Mouse (Mus musculus): Measurements from ENCODE around the gene Prkar2b.
A peak's percentile ranks its signal among the peaks of the same experiment; 100 is the strongest.

The Prkar2b gene

GRCm38 (mm10) chr12:31926661-31927061 is 134.4 kb downstream of the Prkar2b start:
- peak; percentile 30 to 49 for DNase-seq (ENCODE audit: low spot score in 2 of 2)

DNA sequence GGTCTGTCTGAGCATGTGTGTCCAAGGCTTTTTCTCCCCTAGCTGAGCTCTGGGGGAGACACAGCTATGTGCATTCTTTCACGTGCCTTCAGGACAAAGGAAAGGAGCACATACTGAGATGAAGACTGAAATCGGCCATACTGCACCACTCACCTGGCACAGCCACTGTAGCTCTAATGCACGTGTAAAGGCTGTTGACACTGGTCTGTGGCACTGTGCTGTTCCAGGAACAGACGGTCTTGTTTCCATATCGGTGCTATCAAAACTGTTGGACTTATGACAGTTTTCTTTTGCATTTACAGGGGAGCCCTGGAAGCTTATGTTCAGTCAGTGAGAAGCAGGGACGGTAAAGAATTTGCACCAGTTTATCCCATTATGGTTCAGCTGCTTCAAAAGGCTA is 135.8 kb downstream of the Prkar2b start:
- DNase-seq (ENCODE audit: low spot score in 2 of 2) = no peak

DNA sequence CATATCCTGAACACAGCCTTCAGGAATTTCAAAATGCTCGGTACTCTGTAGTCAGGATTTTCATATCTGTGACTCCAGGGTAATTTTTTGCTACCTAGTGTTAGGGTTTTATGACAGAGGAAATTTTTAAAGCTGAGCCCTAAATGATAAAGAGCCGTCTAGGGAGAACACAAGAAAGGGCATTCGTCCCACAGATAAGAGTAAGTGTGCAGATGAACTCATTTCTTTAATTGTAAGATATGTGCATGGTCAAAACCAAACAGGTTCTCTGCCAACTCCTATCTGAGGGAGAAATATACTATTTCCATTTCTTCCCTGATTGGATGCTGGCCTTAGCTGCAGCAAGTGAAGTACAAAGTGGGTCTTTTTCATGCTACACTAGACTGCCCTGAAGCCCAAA is 137.0 kb downstream of the Prkar2b start:
- no peak for DNase-seq (ENCODE audit: low spot score in 2 of 2)

GRCm38 (mm10) chr12:31920464-31921405 is 140.4 kb downstream of the Prkar2b start:
- no peak for DNase-seq (ENCODE audit: low spot score in 2 of 2)

DNA sequence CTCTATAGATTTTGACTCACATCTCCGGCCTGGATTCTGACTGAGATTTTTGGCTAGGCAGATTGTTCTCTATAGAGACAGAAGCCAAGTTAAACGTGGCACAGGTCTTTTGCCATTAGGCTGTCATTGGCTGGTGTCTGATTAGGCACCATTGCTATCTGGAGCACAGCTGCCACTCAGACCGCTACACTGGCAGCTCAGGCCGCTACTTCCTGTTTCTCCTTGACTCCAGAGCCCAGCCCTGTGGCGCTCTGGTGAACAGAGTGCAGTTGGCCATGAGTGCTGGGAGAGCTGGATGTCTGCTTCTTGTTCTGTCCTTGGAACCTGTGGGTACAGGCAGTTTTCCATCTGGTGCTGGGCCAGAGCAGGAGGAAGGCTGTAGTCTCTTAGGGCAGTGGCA is 143.9 kb downstream of the Prkar2b start:
- no peak for DNase-seq (ENCODE audit: low spot score in 2 of 2)

GRCm38 (mm10) chr12:31916691-31917090 is 144.4 kb downstream of the Prkar2b start:
- DNase-seq (ENCODE audit: low spot score in 2 of 2) = no peak

GRCm38 (mm10) chr12:31913614-31914013 is 147.5 kb downstream of the Prkar2b start:
- no peak for DNase-seq (ENCODE audit: low spot score in 2 of 2)

DNA sequence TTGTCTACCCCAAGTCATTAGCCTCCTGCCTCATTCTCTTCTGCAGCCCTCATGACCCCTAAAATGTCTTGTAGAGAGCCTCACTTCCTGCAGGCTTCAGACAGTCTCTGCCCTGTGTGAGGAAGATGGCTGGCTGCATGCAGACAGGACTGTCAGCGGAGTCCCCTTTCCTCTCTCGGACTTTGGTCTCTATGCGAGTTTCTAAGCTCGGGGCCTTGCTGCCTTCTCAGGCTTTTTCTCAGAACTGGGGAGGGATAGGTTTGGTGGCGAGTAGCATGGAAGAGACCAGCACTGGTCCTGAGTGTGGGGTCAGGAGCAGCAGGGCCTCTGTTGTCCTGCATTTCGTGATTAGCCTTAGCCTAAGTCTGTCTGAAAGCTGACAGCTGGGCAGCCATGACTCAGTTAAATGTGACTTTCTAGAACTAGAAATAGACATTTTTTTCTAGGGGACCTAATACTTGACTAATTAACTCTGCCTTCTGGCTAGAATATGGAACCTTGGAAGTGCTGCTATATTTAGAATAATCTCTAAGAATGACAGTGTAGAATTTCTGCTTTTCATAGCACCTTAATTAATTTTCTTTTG is 148.0 kb downstream of the Prkar2b start:
- DNase-seq (ENCODE audit: low spot score in 2 of 2) = no peak
